Comparison of ENCODE assay signal across 23 mouse cellular contexts in genomic region chr2:135650885-135651284, GRCm38 (mm10). TPM values are rescaled to one million over a fixed set of nuclear protein-coding genes. Genes with fewer than 3 reads are reported as not detected.
DNase-seq lines count a peak whose midpoint lies in the region; ATAC-seq and TF ChIP-seq lines count a peak whose summit lies in the region.
"Had no signal": no experiment of that assay in that cellular context is flagged by ENCODE, and none has a peak within 500 bp of the region (broad histone marks: within the 10 kb centered on the region; RNA-seq: fewer than 3 reads in every experiment).

No protein-coding gene starts in this region.

- H3K9me3 ChIP-seq in ES-E14 (ENCODE audit: control insufficient read depth, insufficient read depth, low read depth, low read length), result 0 out of 2 replicates have a peak, but pooled peaks cover 2% of the 10 kb centered on the region
- H3K9me3 ChIP-seq in forebrain, embryonic 13.5 days (replicated peaks), result no peaks in the 10 kb centered on the region
- H3K9me3 ChIP-seq: embryonic facial prominence, embryonic 13.5 days; forebrain, embryonic 12.5 days; heart, embryonic 12.5 days; hindbrain, embryonic 10.5 days had no signal

- 83% methylated on average over 3 of the region's 3 CpGs for WGBS in forebrain, embryonic 13.5 days

- H3K9ac ChIP-seq in ES-E14 (ENCODE audit: insufficient read depth, low read depth, low read length, poor library complexity, severe bottlenecking), result no peak overlapping the region
- H3K9ac ChIP-seq in forebrain, embryonic 13.5 days, result no peak overlapping the region
- H3K9ac ChIP-seq: embryonic facial prominence, embryonic 13.5 days; forebrain, embryonic 12.5 days; forebrain, postnatal 0 days; heart, embryonic 12.5 days; hindbrain, embryonic 14.5 days had no signal

- H3K4me2 ChIP-seq in forebrain, embryonic 13.5 days, result no peak overlapping the region
- H3K4me2 ChIP-seq: embryonic facial prominence, embryonic 13.5 days; forebrain, embryonic 12.5 days; heart, embryonic 12.5 days; hindbrain, embryonic 14.5 days had no signal

- peaks cover 0 to 5% of the 10 kb centered on the region in 2 experiments; a peak in 2 of 4 replicates for H3K4me1 ChIP-seq in ES-E14 (ENCODE audit: control insufficient read depth in 2 of 2, insufficient read depth in 2 of 2, low read length in 2 of 2, poor library complexity in 1 of 2)
- no peaks in the 10 kb centered on the region for H3K4me1 ChIP-seq in forebrain, embryonic 13.5 days
- H3K4me1 ChIP-seq: embryonic facial prominence, embryonic 13.5 days; forebrain, embryonic 12.5 days; heart, embryonic 12.5 days; hindbrain, embryonic 10.5 days had no signal

- H3K36me3 ChIP-seq in ES-E14 (ENCODE audit: control insufficient read depth, insufficient read depth, low read length, poor library complexity, severe bottlenecking), result peaks cover 6% of the 10 kb centered on the region
- H3K36me3 ChIP-seq in forebrain, embryonic 13.5 days (ENCODE audit: poor library complexity, severe bottlenecking), result no peaks in the 10 kb centered on the region
- H3K36me3 ChIP-seq: embryonic facial prominence, embryonic 13.5 days; forebrain, embryonic 12.5 days; heart, embryonic 12.5 days; hindbrain, embryonic 10.5 days had no signal

- peak overlapping the region; percentile 44; the same call in 1 of the 2 replicates for H3K27ac ChIP-seq in ES-E14 (ENCODE audit: insufficient read depth, low read depth, low read length, poor library complexity, severe bottlenecking)
- no peak overlapping the region for H3K27ac ChIP-seq in forebrain, embryonic 13.5 days
- H3K27ac ChIP-seq: embryonic facial prominence, embryonic 13.5 days; forebrain, embryonic 12.5 days; gastrocnemius, adult 2 months; heart, adult 2 months; hindbrain, embryonic 10.5 days; hindbrain, embryonic 14.5 days had no signal

- DNase-seq in ES-E14 (ENCODE audit: low read depth, low spot score), result no peak
- DNase-seq in kidney, adult 9 months, result no peak
- no peak for DNase-seq in urinary bladder, postnatal 14 days (ENCODE audit: low spot score)
- DNase-seq: adrenal gland, adult 8-10 months; adrenal gland, postnatal 36 days; cerebellum, adult 11 months; cerebellum, adult 8-10 months; cerebellum, postnatal 14 days; forebrain, postnatal 0 days; gastrocnemius, adult 2 months; gastrocnemius, postnatal 36 days; heart, adult 2 months; kidney, adult 8-10 months had no signal

- H3K27me3 ChIP-seq in forebrain, embryonic 13.5 days, result no peaks in the 10 kb centered on the region
- H3K27me3 ChIP-seq: embryonic facial prominence, embryonic 13.5 days; forebrain, embryonic 12.5 days; heart, embryonic 12.5 days had no signal

- in situ Hi-C loops in ES-E14 (cut with MboI; ENCODE audit: low sequenced_read_pairs in 2 of 2, unreplicated experiment in 2 of 2), result no loop called here

- ATAC-seq in CD4-positive, CD25-positive, alpha-beta regulatory T cell, adult 4 months, result peak; percentile 69
- ATAC-seq in common myeloid progenitor, adult 5-6 weeks (replicated peaks; ENCODE audit: low read depth, poor library complexity, severe bottlenecking), result peak; percentile 52
- peak; percentile 56 for ATAC-seq in megakaryocyte, adult 5-6 weeks (ENCODE audit: poor library complexity, severe bottlenecking)
- no peak for ATAC-seq in forebrain, embryonic 13.5 days
- ATAC-seq: forebrain, postnatal 0 days; intestine, postnatal 0 days had no signal

- H3K4me3 ChIP-seq in ES-E14 (ENCODE audit: insufficient read depth in 1 of 2, low read depth in 1 of 2, low read length in 2 of 2, poor library complexity in 1 of 2, severe bottlenecking in 1 of 2), result no peak overlapping the region
- no peak overlapping the region for H3K4me3 ChIP-seq in forebrain, embryonic 13.5 days
- H3K4me3 ChIP-seq: embryonic facial prominence, embryonic 13.5 days; forebrain, embryonic 12.5 days; gastrocnemius, adult 2 months; heart, adult 2 months; heart, embryonic 12.5 days; hindbrain, embryonic 10.5 days had no signal

TF ChIP-seq in ES-E14, 5 proteins besides CTCF, POLR2A, EP300 and RAD21:
- TF ChIP-seq ZNF384 (IDR thresholded peaks at IDR 0.05; ENCODE audit: low read depth, low read length), result no peak

RNA-seq across cellular contexts. Expression of gene Plcb4, which starts 7.9 kb away (rescaled TPM):
- polyA plus RNA-seq in CD4-positive, CD25-positive, alpha-beta regulatory T cell, adult 4 months (2017; shearing (Covaris generic)), result 10 to 100 TPM; 13.8 to 16.2 TPM
- total RNA-seq in ES-E14 (2012; rRNA removed), result 24.0 and 31.6 TPM in 2 replicates
- 25.3 and 34.9 TPM in 2 replicates for total RNA-seq in common myeloid progenitor, adult 5-6 weeks (2017)
- total RNA-seq in megakaryocyte, adult 5-6 weeks (2015), result 7.0 and 8.5 TPM in 2 replicates
- total RNA-seq in megakaryocyte, adult 5-6 weeks (2017), result 5.2 and 7.1 TPM in 2 replicates
- 18.6 and 19.4 TPM in 2 replicates for polyA plus RNA-seq in forebrain, embryonic 13.5 days (2015; fragmentation: Nextera tagmentation; extraction: Ambion mirVana)
